Mouse (Mus musculus) testis, adult 2 months (tissue): ENCODE data around the gene 4931429L15Rik.

Experiments used
- CTCF ChIP-seq: fragments of 200-500 bp; IDR thresholded peaks from 2 replicates; pipeline ENCODE4 v1.5.1; 2012; ENCODE audit warnings: low read depth, mild to moderate bottlenecking, inconsistent platforms, low read length, moderate library complexity; ENCODE audit not compliant: control insufficient read depth, insufficient read depth, insufficient replicate concordance
- POLR2A ChIP-seq: fragments of 200-500 bp; IDR thresholded peaks from 2 replicates; pipeline ENCODE4 v1.6.1; 2012; ENCODE audit warnings: low read depth, mild to moderate bottlenecking, inconsistent platforms, low read length, moderate library complexity; ENCODE audit not compliant: control insufficient read depth

DNA sequence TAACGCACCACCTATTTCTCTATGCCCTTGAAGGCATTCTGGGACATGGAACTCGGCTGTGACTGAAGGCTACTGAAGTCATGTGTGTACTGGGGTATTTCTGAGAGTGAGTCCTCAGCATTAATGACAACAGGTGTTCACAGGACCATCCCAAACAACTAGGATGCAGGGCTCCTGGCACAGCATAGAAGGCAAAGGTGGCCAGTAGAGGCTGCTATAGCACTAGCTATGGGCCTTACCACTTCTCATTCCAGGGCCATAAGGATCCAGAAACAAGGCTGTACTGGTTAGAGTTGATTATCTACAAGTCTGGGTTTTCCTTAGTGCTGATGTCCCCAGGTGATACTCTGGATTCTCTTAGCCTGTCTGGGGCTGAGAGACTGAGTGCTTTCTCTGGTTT, 4.9 kb downstream of the 4931429L15Rik start:
- TF ChIP-seq POLR2A (no peak), CTCF (no peak)
